Mouse (Mus musculus): ENCODE measurements around the gene Sdhb.
A peak's percentile ranks its signal among the peaks of the same experiment; 100 is the strongest.

Gene Sdhb

GRCm38 (mm10) chr4:140960781-140961466 is at the start of gene Sdhb:
Sdhb (plus strand) TSS chr4:140961203.
- peak; percentile 95 to 97 for DNase-seq

- DNase-seq: no peak
Measured at GRCm38 (mm10) chr4:140911416-140911815, 49.6 kb upstream of the Sdhb start.

- DNase-seq: no peak
Measured at GRCm38 (mm10) chr4:140912271-140912833, 48.7 kb upstream of the Sdhb start.

- no peak for DNase-seq
Measured at GRCm38 (mm10) chr4:140913565-140913964, 47.4 kb upstream of the Sdhb start.

GRCm38 (mm10) chr4:140914731-140915131 is 46.3 kb upstream of the Sdhb start:
- no peak for DNase-seq

- no peak for DNase-seq
Measured at GRCm38 (mm10) chr4:140915235-140915634, 45.8 kb upstream of the Sdhb start.

GRCm38 (mm10) chr4:140916296-140916695 is 44.7 kb upstream of the Sdhb start:
- DNase-seq: no peak

- DNase-seq: no peak
Measured at GRCm38 (mm10) chr4:140917451-140917850, 43.6 kb upstream of the Sdhb start.

- no peak for DNase-seq
Measured at GRCm38 (mm10) chr4:140919974-140920836, 40.8 kb upstream of the Sdhb start.

GRCm38 (mm10) chr4:140922508-140922907 is 38.5 kb upstream of the Sdhb start:
- no peak for DNase-seq

- DNase-seq: no peak
Measured at GRCm38 (mm10) chr4:140925648-140926047, 35.4 kb upstream of the Sdhb start.

- no peak for DNase-seq
Measured at GRCm38 (mm10) chr4:140928349-140928748, 32.7 kb upstream of the Sdhb start.

GRCm38 (mm10) chr4:140929745-140930144 is 31.3 kb upstream of the Sdhb start:
- DNase-seq: no peak

- no peak for DNase-seq
Measured at GRCm38 (mm10) chr4:140930900-140931470, 30.0 kb upstream of the Sdhb start.

- no peak for DNase-seq
Measured at GRCm38 (mm10) chr4:140935643-140936042, 25.4 kb upstream of the Sdhb start.

GRCm38 (mm10) chr4:140944356-140944755 is 16.6 kb upstream of the Sdhb start:
- no peak for DNase-seq

GRCm38 (mm10) chr4:140944961-140945442 is 16.0 kb upstream of the Sdhb start:
- no peak for DNase-seq

GRCm38 (mm10) chr4:140945571-140945970 is 15.4 kb upstream of the Sdhb start:
- DNase-seq: no peak

- no peak for DNase-seq
Measured at GRCm38 (mm10) chr4:140946048-140946447, 15.0 kb upstream of the Sdhb start.

- no peak for DNase-seq
Measured at GRCm38 (mm10) chr4:140946580-140947205, 14.3 kb upstream of the Sdhb start.

- DNase-seq: no peak
Measured at GRCm38 (mm10) chr4:140947487-140948440, 13.2 kb upstream of the Sdhb start.

- DNase-seq: no peak
Measured at GRCm38 (mm10) chr4:140948481-140948880, 12.5 kb upstream of the Sdhb start.
